Mouse (Mus musculus): ENCODE results near the gene Mlst8.

The Mlst8 gene

DNA sequence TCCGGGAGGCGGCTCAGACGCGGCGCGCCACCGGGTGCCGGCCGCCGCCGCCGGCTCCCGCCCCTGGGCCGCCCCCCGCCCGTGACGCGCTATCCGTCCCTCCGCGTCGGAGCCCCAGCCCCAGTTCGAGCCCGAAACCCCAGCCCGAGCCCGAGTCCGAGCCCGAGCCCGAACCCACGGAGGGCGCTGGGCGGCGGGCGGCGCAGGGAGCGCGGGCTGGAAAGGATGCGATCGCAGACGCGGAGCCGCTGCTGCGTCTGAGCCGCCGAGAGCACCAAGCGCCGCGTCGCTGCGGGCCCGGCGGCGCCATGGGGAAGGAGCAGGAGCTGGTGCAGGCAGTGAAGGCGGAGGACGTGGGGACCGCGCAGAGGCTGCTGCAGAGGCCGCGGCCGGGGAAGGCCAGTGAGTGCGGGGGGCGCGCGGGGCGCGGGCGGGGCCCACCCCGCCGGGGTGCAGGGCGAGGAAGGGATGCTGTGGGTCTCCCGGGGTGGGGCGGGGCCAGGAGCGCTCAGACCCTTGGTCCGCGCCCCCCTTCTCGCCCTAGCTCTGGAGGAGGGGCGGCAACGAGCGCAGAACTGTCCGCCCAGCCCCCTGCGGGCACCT, 9.9 kb upstream of the Mlst8 start:
- DNase-seq, result peak in 1 of 2 experiments; percentile 31

DNA sequence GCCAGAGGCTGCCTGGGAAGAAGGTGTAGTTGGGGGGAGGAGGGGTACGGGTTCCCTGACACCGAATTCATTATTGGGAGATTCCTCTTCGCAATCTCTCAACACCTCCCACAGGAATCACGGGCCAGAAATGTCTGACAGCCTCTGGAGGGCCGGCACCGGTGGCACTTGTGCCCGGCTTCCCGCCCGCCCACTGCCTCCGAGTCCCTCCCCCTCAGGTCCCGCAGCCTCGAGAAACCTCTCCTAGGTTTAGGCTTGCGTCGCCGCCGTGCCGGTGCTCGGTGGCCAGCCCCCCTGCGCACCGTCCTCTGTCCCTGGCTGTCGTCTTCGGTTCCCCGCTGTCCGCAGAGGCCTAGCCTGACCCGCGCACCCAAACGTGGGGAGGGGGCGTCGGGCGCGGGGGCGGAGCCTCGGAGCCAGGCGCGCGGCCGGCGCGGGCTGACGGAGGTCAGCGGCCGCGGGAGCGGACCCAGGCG, 9.3 kb upstream of the Mlst8 start, which contains the start of gene Caskin1:
TSS of gene Caskin1 (plus strand) at position 416 of the 476 bp plus-strand sequence.
- DNase-seq, result peak; percentile 34 to 43

DNA sequence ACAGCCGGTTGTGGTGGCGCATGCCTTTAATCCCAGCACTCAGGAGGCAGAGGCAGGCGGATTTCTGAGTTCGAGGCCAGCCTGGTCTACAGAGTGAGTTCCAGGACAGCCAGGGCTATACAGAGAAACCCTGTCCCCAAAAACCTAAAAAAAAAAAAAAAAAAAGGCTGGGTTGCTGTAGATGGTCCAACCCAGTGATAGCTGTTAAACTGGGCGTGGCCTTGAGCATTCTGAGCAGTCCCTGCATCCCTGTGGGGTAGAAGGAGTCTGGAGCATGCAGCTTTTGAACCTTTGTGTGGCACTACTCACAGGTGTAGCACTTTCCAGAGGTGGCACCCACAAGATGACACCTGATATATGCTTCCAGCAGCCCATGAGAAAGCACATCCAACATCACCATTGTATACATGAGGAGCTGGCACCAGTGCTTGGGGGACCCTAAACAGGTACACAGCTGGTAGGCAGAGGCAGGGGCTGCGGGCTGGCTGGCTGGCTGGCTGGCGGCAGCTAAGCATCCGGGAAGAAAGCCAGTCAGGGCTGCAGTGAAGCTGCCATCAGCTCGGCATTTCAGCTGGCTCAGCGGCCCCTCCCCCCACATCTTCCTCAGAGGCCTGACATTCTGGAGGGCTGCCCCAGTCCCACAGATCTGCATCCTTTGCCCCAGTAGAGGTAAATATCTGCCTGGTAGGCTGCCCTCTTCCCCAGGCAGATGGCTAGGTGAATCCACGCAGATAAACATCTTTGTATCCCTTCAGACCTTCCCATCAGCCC, 6.4 kb upstream of the Mlst8 start:
- DNase-seq, result peak in 1 of 2 experiments; percentile 53

DNA sequence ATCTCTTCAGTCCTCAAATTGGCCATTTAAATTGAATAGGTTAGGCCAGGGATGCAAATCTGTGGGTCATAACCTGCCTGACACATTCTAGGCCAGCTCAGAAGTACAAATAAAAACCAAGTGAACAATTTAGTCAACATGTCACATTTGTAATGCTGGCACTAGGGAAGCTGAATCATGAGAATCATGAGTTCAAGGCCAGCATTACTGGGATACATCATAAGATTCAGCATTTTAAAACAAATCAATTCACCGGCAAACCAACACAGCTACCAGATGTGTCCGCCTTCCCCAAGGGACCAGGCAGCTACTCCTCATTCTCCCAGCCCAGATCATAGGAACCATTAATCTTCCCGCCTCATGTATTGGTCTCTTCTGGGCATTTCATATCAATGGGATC, 4.6 kb upstream of the Mlst8 start:
- DNase-seq, result no peak

DNA sequence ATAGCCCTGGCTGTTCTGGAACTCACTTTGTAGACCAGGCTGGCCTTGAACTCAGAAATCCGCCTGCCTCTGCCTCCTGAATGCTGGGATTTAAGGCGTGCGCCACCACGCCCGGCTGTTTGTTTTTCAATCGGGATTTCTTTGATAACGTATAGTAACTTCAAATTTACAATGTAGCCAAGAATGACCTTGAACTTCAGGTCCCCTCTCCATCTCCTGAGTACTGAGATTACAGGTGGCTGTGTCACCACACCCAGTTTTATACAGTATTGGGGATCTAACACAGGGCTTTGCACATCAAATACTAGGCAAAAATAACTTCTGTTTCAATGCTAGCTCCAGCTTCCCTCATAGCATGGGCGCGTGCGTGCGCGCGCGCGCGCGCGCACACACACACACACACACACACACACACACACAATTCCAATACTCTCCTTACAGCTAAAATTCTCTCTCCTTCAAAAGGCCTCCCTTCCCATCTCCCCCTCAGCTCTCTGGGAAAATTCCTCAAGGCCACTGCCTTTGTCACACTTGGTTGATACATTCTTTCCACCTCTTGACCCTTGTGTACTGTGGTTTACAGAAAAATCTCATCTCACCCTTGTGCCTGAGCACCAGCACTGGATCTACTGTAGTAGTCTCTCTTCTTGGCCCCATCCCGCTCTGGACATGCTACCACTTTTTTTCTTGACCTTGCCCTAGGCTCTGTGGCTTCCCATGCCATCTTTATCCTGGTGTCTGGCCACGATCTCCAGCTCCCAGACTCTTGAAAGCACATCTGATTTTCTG, 2.3 kb upstream of the Mlst8 start:
- no peak for DNase-seq

DNA sequence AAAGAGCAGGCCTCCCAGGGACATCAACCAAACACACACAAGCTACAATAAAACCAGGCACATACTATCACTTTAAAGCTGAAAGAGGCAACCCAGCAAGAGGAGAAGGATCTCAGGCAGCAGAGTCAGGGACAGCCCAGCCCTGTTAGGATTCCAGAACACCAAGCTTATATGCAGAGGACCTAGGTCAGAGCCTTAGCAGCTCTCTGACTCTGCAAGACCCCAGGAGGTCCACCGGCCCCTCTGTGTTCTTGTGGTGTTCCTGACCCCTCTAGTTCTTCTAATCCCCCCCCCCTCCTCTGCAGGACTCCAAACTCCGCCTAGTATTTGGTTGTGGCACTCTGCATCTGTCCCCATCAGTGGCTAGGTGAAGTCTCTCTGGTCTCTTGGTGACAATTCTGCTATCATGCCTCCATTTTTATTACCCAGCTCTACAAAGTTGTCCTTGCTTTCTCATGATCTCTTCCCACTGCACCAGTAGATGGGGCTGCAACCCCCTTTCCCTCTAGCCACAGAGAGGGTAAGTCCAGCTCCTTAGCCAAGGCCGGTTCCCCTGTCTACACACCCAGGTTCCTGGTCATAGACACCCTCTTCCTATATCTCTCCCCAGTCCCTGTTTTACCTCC, 1.4 kb upstream of the Mlst8 start:
- peak in 1 of 2 experiments; percentile 23 for DNase-seq

DNA sequence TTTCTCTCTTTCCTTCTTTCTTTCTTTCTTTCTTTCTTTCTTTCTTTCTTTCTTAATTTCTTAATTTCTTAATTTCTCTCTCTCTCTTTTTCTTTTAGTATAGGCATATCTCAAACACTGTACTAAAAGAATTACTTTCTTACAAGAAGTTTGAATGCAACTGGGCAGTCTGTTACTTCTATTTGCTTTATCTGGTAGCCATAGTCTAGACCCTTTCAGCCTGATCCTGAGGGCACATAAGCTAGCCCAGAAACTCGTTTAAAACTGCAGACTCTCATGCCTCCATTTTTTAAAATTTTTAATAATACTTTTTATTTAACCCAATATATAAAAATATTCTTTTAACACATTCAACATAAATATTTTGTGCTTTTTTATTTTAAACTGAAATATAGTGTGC, 553 bp upstream of the Mlst8 start:
- DNase-seq, result no peak

DNA sequence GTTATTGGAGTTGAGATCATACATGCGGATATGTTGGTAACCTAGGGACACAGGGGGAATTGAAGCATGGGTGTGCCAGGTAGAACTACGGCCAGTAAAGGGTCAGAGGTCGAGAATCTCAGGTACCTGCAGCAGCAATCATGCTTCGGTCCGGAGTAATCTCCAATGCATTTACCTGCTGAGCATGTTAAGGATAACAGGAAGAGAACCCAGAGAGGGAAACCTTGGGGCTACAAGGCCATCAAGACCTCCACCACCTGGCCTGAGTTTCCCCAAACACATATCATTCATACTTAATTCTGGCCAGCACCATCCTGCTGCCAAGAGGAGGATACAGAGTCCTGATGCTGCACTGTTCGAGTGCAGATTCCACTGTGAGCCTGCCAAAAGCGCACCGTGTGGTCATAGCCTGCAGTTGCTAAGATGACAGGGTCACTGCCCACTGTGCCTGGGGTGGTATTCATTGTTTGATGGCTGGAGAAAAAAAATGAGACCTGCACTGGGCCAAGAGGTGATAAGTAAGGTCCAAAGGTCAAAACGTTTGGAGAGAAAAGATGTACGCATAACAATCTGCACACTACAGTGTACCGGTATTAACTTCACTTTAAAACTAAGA, 785 bp downstream of the Mlst8 start:
- no peak for DNase-seq

DNA sequence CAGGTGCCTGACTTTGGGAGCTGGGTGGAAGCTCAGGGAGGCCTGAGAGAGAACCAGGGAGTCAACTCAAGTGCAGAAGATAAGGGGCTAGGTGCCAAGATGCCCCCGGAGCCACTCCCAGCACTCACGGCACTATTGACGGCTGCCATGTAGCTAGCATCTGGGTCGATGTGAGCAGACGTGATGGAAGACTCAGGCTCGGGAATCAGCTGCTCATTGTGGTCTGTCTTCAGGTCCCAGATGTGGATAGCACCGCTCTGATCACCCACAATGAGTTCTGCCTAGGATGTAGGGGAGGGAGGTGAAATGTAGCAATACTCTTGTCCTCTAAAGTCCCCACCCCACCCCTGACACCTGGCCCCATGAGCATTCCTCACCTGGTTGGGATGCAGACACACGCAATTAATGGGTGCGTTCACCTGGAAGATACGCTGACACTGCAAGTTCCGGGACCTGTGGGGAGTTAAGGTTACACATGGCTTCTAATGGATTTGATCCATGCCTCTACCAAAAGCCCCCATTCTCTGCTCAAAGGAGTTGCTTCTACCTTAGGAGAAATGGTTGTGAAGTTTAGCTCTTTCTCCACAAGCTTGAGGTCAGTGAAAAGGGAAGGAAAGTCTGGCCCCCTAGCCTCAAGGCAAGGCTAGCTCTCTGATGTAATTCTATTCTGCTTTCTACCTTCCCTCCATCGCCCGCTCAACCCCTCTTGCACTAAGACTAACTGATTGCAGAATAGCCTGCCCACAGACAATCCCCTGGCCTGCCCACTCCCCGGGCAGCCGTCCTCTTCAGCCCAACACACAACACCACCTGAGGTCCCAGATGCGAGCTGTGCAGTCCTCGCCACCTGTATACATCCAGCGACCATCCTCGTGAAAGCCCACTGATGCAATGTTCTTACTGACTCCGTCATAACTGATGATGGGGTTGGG, 1.6 kb downstream of the Mlst8 start:
- no peak for DNase-seq

DNA sequence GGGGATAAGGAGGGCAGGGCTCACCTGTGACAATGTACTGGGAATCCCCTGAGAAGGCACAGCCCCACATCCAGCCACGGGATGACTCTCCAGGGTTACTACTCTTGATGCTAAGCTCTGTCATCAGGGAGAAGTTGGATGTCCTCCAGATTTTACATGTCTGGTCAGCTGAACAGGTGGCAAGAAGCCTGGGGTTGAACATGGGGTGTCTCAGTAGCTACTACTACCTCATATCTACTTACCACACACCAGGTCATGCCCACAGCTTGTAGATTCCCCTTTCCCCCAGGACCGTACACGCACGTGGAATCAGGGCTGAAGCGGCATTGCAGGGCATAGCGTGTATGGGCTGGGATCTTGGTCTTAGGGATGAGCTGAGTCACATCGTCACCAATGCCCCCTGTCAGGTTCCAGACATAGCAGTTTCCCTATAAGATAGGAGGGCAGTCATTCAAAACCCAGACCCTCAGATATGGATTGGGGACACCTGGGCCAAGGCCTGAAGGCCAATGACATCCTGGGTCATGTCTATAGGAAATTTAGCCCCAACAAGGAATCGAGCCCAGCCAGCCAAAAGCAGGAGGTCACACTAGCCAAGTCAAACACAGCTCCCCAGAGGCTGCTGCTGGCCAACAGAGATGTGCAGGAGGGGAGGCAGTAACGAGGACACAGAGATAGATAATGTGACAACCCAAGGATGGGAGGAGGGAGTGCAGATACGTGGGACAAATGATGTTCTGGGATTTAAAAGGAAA, 2.7 kb downstream of the Mlst8 start:
- DNase-seq, result no peak

DNA sequence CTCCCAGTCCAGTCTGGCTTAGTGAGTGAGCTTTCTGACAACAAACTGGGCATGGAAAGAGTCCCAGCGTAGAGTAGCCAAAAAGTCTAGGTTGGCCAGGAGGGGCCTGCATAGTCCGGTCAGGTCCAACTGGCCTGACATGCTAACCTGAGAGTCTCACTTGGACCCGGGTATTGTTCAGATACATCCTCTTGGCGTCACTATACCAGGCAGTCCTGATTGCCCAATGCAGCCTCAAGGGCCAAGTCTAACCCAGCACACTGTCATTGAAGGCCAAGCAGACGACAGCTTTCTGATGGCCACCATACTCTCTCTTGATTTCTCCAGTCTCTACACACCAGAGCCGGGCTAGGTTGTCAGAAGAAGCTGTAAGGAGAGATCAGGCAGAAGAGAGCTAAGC, 3.3 kb downstream of the Mlst8 start:
- DNase-seq, result no peak

DNA sequence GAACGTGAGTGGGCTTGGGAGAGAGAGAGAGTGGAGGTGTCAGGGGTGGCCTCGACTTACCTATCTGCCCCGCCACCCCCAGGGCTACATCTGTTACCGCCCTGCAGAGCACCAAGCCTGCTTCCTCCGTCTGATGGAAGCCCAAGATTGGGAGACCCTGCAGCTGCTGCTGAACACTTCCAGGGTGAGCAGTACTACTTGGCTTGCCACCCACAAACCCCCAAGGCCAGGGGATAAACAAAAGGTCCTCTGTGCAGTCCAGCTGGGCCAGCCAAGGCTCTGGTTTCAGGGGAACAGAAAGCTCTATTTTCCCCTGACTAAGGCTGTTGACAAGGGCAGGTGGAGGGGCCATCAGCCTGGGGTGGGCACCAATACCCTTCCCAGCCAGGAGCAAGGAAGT, 4.3 kb downstream of the Mlst8 start:
- DNase-seq, result no peak

DNA sequence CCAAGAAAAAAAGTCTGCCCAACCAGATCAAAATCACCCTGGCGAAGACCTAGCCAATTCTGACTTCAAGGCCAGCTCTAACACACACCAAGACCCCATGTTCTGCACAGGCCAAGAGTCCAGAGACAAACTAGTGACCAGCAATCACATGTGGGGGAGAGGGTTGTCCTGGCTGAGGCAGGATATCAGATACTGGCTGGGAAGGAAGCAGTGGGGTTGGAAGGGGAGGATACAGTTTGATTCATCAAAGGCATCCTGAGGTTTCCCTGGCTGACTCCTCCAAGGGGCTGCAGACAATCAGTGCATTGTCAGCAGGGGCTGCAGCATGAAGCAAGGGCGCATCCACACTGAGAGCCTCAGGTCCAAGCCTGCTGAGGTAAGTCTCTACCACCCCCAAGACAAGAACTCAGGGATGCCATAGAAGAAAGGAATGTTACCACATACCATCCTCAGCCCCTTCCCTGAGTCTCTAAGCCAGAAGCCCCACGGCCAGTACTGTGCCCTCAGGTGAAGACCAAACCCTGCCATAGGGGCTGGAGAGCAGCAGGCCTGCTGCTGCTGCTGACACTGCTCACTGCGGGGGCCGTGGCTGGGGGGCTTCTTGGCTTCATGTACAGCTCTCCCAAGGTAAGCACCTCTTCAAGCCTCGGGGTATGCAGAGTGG, 5.1 kb downstream of the Mlst8 start, which contains the start of gene Bricd5:
TSS of gene Bricd5 (plus strand) at position 273 of the 664 bp plus-strand sequence.
- no peak for DNase-seq

DNA sequence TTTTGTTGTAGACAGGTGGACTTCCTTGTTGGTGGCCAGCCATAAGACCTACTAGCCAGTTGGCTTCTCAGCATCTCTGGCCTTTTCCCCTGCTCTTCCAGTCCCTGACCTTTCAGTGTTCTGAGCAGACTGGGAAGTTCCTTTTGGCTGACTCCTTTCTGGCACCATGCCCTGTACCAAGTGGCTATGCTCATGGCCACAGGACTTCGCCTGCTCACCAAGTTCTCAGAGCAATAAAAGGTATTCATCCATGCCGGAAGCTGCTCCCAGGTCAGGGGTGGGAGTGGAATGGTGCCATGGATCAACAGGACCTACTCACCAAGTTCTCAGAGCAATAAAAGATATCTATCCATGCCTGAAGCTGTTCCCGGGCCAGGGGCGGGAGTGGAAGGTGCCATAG, 6.4 kb downstream of the Mlst8 start:
- peak in 1 of 2 experiments; percentile 49 for DNase-seq

DNA sequence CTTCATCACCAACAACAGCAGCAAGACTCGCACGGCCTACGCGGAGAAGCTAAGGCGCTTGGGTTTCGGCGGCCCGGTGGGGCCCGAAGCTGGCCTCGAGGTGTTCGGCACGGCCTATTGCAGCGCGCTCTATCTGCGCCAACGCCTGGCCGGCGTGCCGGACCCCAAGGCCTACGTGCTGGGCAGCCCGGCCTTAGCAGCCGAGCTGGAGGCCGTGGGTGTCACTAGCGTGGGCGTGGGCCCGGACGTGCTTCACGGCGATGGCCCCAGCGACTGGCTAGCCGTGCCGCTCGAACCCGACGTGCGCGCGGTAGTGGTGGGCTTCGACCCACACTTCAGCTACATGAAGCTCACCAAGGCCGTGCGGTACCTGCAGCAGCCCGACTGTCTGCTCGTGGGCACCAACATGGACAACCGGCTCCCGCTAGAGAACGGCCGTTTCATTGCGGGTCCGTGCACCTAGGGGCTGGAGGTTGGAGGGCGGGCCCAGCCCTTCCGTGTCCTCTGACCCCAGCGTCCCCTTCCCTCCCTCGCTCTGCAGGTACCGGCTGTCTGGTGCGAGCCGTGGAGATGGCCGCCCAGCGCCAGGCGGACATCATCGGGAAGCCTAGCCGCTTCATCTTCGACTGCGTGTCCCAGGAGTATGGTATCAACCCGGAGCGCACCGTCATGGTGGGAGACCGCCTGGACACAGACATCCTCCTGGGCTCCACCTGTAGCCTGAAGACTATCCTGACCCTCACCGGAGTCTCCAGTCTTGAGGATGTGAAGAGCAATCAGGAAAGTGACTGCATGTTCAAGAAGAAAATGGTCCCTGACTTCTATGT, 8.0 kb downstream of the Mlst8 start:
- peak; percentile 59 to 63 for DNase-seq

DNA sequence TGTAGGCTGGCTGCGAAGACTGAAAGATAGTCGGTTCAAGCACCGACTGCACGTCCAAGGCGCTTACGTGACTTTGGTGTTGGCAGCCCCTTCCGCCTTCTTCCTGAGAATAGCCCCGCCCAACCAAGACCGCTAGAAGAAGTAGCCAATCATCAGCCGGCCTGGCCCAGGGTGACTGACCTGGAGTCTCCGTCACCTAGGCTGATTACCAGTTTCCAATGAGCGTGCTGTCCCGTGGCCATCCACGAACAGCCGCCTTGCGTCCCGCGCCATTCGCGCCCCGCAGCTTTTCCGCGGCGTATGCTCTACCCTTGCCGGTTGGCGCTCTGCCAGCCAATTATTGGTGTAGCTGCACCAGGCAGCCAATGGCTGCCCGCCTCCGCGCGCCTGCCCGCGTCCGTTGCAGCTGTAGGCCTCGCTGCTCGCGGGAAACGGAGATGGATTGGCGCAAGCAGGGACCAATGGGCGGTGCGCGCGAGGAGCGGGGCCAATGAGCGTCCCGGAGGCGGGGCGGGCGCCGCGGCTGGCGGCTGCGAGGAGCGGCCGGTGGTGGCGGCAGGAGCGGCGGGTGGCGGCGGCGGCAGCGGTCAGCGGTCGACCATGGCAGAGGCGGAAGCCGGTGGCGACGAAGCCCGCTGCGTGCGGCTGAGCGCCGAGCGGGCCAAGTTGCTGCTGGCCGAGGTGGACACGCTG, 8.8 kb downstream of the Mlst8 start, which contains the start of the genes E4f1 and Pgp:
TSS of gene E4f1 (minus strand) at position 404 of the 693 bp plus-strand sequence.
TSS of gene Pgp (plus strand) at position 483 of the 693 bp plus-strand sequence.
- DNase-seq, result peak; percentile 98 to 99

DNA sequence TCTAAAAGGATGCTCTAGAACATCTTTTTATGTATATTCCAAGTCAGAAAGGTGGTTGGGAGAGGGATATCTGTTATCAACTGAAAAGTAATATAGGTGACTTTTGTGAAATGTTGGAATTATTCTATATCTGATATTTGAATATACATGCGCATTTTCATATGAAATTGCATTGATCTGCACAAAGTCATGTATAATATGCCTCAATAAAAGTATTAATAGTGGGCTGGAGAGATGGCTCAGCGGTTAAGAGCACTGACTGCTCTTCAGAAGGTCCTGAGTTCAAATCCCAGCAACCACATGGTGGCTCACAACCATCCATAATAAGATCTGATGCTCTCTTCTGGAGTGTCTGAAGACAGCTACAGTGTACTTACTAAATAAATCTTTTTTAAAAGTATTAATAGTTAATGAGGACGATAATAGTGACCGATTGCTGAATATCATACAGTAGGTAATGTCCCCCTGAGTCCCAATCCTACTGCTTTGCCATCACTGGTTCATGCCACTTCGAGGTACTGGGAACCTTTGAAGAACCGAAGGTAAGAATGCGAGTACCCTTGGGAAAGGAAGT, 9.5 kb downstream of the Mlst8 start:
- no peak for DNase-seq

Measured in lung, postnatal 4 days (tissue).